Mouse (Mus musculus) neural tube, postnatal 0 days (tissue): ENCODE results near the gene Srsf2. TPM values are rescaled to one million over a fixed set of nuclear protein-coding genes. Genes with fewer than 3 reads are reported as not detected.

Experiments used
- polyA plus RNA-seq: library from polyadenylated mRNA; unstranded; fragments of >200 nt; fragmentation: Nextera tagmentation; extraction: Ambion mirVana; gene quantifications from 2 replicates; pipeline ENCODE4 v1.2.1, GENCODE M21; 2015

The Srsf2 gene
- 493 and 516 TPM in 2 replicates for polyA plus RNA-seq

DNA sequence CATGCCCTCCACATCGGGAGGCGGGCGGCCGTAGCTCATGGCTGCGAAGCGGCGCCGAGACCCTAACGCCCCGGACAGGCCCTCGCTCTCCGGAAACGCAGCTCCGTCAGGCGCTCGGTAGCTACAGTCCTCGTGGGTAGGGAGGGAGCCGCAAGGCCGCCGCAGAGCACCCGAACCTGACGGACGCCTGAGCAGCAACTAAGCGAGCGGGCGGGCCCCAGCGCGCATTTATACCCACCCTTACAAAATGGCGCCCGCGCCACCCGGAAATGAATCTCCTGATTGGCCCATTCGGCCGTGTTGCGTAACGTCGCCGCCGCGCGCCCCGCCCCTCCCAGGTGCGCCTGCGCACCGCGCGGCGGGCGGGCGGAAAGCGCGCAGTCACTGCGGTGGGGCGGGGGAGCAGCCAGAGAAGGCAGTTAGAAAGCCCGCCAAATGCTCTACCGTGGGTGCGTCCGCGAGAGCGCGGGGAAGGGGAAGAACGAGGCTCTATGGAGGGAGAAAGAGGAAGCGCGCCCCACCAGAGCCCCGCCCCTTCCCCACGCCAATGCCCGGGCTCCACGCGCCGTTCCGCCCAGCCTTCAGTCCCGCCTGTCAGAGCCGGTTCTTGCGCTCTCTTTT is at the start of gene Srsf2:
Gene Srsf2 (minus strand): TSS at position 204 of the 621 bp plus-strand sequence.

DNA sequence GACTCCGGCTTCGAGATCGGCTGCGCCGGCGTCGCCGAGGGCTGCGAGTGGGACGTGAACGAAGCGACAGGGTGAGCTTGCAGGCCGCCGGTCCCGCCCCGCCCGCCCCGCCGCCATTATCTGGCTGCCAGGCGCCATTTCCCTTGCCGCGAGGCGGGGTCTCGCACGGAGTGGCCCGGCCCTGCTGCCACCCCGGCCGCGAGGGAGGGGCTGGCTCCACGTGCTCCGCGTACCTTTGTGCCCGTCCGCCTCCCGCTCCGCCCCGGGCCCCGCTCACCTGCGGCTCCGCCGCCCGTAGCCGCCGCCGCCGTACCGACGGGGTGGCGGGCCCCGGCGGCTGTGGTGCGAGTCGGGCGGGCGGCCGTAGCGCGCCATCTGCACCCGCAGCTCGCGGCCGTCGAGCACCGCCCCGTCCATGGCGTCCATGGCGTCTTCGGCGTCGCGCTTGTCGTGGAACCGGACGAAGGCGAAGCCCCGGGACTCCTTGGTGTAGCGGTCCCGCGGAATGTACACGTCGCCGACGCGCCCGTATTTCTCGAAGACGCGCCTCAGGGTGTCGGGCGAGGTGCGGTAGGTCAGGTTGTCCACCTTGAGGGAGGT is 503 bp downstream of the Srsf2 start, which contains the start of gene Mfsd11:
Gene Mfsd11 (plus strand): TSS at position 150 of the 600 bp plus-strand sequence.

DNA sequence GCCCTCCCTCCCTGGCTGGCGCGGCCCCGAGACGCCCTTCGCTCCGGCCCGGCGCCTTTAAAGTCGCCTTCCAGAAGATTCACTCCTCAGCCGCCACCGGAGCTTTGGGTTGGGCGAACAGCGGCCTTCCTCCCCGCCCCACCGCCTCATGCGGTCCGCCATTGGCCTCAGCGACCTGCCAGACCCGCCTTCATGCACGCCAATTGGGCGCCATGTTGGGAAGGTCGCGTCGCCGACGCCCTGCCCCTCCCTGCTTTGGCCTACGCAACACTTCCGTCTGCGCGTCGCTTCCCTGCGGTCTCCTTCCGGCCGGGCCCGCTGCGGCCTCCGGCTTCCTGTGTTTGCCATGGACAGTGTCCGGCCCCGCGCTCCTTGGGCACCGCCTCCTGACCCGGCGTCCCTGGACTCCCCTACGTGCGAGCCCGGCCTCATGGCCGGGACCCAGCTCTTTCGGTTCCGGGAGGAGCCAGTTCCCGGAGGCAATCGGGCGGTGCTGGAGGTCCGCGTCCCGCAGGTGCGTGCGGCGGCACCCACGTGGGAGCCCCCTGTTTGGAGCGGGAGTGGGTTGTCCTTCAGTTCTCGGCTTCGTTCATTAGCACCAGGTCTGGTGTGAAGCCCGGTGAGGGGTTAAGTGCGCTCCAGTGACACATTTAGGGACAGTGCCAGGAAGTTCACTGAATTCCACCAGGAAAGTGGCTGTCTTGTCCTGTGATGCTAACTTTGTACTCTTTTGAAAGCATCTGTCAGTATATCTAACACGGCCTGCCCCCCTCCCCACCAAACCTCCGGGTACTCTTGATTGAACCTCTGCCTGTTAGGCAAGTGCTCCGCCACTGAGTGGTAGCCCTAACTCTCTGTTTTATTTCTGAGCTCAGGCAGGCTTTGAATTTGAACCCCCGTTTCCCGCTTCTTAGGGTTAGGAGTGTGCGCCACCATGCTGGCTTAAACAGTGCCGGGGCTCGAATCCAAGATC is 9.3 kb downstream of the Srsf2 start, which contains the start of the genes Mettl23 and Jmjd6:
Gene Mettl23 (plus strand): TSS at position 18 of the 973 bp plus-strand sequence.
Gene Jmjd6 (minus strand): TSS at position 189 of the 973 bp plus-strand sequence.

GRCm38 (mm10) chr11:116827534-116828165 is 25.2 kb downstream of the Srsf2 start, which contains the start of gene Mxra7:
Mxra7 (minus strand) TSS chr11:116828046.

Other genes starting within 250 kb of the Srsf2 start
- 2.0 TPM in 2 replicates for gene Rhbdf2, start 226.1 kb downstream of the Srsf2 start, polyA plus RNA-seq
- gene Prcd, start 199.6 kb downstream of the Srsf2 start, polyA plus RNA-seq, result 4.2 and 6.7 TPM in 2 replicates
- 45.2 and 50.1 TPM in 2 replicates for gene Cygb, start 198.8 kb downstream of the Srsf2 start, polyA plus RNA-seq
- gene St6galnac1, start 77.6 kb downstream of the Srsf2 start, polyA plus RNA-seq, result not detected in 2 replicates
- gene Mxra7, start 25.0 kb downstream of the Srsf2 start, polyA plus RNA-seq, result 60.6 and 67.3 TPM in 2 replicates
- 53.3 and 56.9 TPM in 2 replicates for gene Mettl23, start 9.8 kb downstream of the Srsf2 start, polyA plus RNA-seq
- 43.5 and 48.7 TPM in 2 replicates for gene Jmjd6, start 9.6 kb downstream of the Srsf2 start, polyA plus RNA-seq
- gene Mfsd11, start 654 bp downstream of the Srsf2 start, polyA plus RNA-seq, result 48.3 and 53.5 TPM in 2 replicates
- 24.9 and 29.9 TPM in 2 replicates for gene Mgat5b, start 65.8 kb upstream of the Srsf2 start, polyA plus RNA-seq